Comparison of ENCODE assay signal across 9 mouse cellular contexts in genomic region chr13:43300366-43300765, GRCm38 (mm10). TPM values are rescaled to one million over a fixed set of nuclear protein-coding genes. Genes with fewer than 3 reads are reported as not detected.
DNase-seq lines count a peak whose midpoint lies in the region; ATAC-seq and TF ChIP-seq lines count a peak whose summit lies in the region.
"Had no signal": no experiment of that assay in that cellular context is flagged by ENCODE, and none has a peak within 500 bp of the region (broad histone marks: within the 10 kb centered on the region; RNA-seq: fewer than 3 reads in every experiment).

No protein-coding gene starts in this region.

- 21% methylated on average over 5 of the region's 5 CpGs for WGBS in embryonic facial prominence, embryonic 13.5 days
- 19% methylated on average over 5 of the region's 5 CpGs for WGBS in embryonic facial prominence, embryonic 10.5 days
- WGBS in midbrain, embryonic 16.5 days = 32% methylated on average over 5 of the region's 5 CpGs

- H3K27ac ChIP-seq in embryonic facial prominence, embryonic 13.5 days = no peak overlapping the region
- H3K27ac ChIP-seq in embryonic facial prominence, embryonic 10.5 days (replicated peaks) = no peak overlapping the region
- peak overlapping the region; percentile 98 for H3K27ac ChIP-seq in layer of hippocampus, adult 2 months
- no peak overlapping the region for H3K27ac ChIP-seq in cortical plate, adult 2 months (ENCODE audit: insufficient read depth, low read length)
- no peak overlapping the region for H3K27ac ChIP-seq in midbrain, embryonic 16.5 days (ENCODE audit: low read length)
- H3K27ac ChIP-seq: intestine, embryonic 15.5 days had no signal

- peaks cover 37% of the 10 kb centered on the region for H3K27me3 ChIP-seq in embryonic facial prominence, embryonic 13.5 days
- H3K27me3 ChIP-seq in embryonic facial prominence, embryonic 10.5 days (replicated peaks; ENCODE audit: low read depth, poor library complexity, severe bottlenecking) = peaks cover 83% of the 10 kb centered on the region
- no peaks in the 10 kb centered on the region for H3K27me3 ChIP-seq in midbrain, embryonic 16.5 days (ENCODE audit: control insufficient read depth, insufficient read depth, low read depth, low read length)

- H3K4me1 ChIP-seq in embryonic facial prominence, embryonic 13.5 days = peaks cover 48% of the 10 kb centered on the region
- H3K4me1 ChIP-seq in embryonic facial prominence, embryonic 10.5 days = peaks cover 38% of the 10 kb centered on the region
- H3K4me1 ChIP-seq in cortical plate, adult 2 months (ENCODE audit: control insufficient read depth, insufficient read depth, low read length) = peaks cover 11% of the 10 kb centered on the region
- H3K4me1 ChIP-seq in midbrain, embryonic 16.5 days (ENCODE audit: control insufficient read depth, insufficient read depth, low read length) = peaks cover 27% of the 10 kb centered on the region

- peak overlapping the region; percentile 97 for H3K4me2 ChIP-seq in embryonic facial prominence, embryonic 13.5 days
- peak overlapping the region; percentile 68 for H3K4me2 ChIP-seq in midbrain, embryonic 16.5 days (ENCODE audit: low read length)

- H3K36me3 ChIP-seq in embryonic facial prominence, embryonic 13.5 days = no peaks in the 10 kb centered on the region
- no peaks in the 10 kb centered on the region for H3K36me3 ChIP-seq in embryonic facial prominence, embryonic 10.5 days (replicated peaks)
- no peaks in the 10 kb centered on the region for H3K36me3 ChIP-seq in midbrain, embryonic 16.5 days (ENCODE audit: control insufficient read depth, insufficient read depth, low read length)
- H3K36me3 ChIP-seq: intestine, embryonic 15.5 days had no signal

- H3K4me3 ChIP-seq in embryonic facial prominence, embryonic 13.5 days = no peak overlapping the region
- H3K4me3 ChIP-seq in embryonic facial prominence, embryonic 10.5 days = no peak overlapping the region
- H3K4me3 ChIP-seq in layer of hippocampus, adult 2 months = peak overlapping the region; percentile 69
- peak overlapping the region; percentile 79 for H3K4me3 ChIP-seq in cortical plate, adult 2 months (ENCODE audit: insufficient read depth, low read length)
- H3K4me3 ChIP-seq in midbrain, embryonic 16.5 days (ENCODE audit: low read depth, low read length) = peak overlapping the region; percentile 86; the same call in 1 of the 2 replicates
- H3K4me3 ChIP-seq: intestine, embryonic 15.5 days had no signal

- H3K9ac ChIP-seq in embryonic facial prominence, embryonic 13.5 days = no peak overlapping the region
- H3K9ac ChIP-seq in midbrain, embryonic 16.5 days (ENCODE audit: low read depth, low read length) = no peak overlapping the region
- H3K9ac ChIP-seq: intestine, embryonic 15.5 days had no signal

- no peak for DNase-seq in embryonic facial prominence, embryonic 10.5 days (ENCODE audit: low spot score)
- no peak for DNase-seq in layer of hippocampus, adult 2 months (ENCODE audit: low spot score in 2 of 2)
- no peak for DNase-seq in layer of hippocampus, adult 9-11 months
- DNase-seq in gastrocnemius, postnatal 14 days = no peak
- no peak for DNase-seq in right cerebral cortex, postnatal 4 days

- intact Hi-C loops in gastrocnemius, postnatal 14 days (cut with DNase I; ENCODE audit: low total_unique reads) = no loop called here

- ATAC-seq in embryonic facial prominence, embryonic 13.5 days (ENCODE audit: insufficient number of reproducible peaks, insufficient read depth, low FRiP score, low TSS enrichment, low read depth) = no peak
- ATAC-seq in midbrain, embryonic 16.5 days = no peak
- ATAC-seq: intestine, embryonic 15.5 days had no signal

- H3K9me3 ChIP-seq in embryonic facial prominence, embryonic 13.5 days = no peaks in the 10 kb centered on the region
- H3K9me3 ChIP-seq in embryonic facial prominence, embryonic 10.5 days = no peaks in the 10 kb centered on the region
- no peaks in the 10 kb centered on the region for H3K9me3 ChIP-seq in midbrain, embryonic 16.5 days (replicated peaks; ENCODE audit: control insufficient read depth, low read length, poor library complexity, severe bottlenecking)
- H3K9me3 ChIP-seq: intestine, embryonic 15.5 days had no signal

- no peak for TF ChIP-seq CTCF in layer of hippocampus, adult 2 months (conservative IDR thresholded peaks at IDR 0.05)
- TF ChIP-seq CTCF in cortical plate, adult 2 months (IDR thresholded peaks at IDR 0.05; ENCODE audit: extremely low read depth, insufficient read depth, low read length) = no peak

- TF ChIP-seq POLR2A in cortical plate, adult 2 months (IDR thresholded peaks at IDR 0.05; ENCODE audit: extremely low read depth, insufficient read depth, low read length) = no peak

RNA-seq across cellular contexts. Expression of gene Gfod1, which starts 3.6 kb away (rescaled TPM):
- 0.74 and 1.0 TPM in 2 replicates for polyA plus RNA-seq in embryonic facial prominence, embryonic 13.5 days (2015; fragmentation: Nextera tagmentation; extraction: Ambion mirVana)
- polyA plus RNA-seq in embryonic facial prominence, embryonic 10.5 days (2016; fragmentation: Nextera tagmentation; extraction: Ambion mirVana) = 0.10 and 0.40 TPM in 2 replicates
- total RNA-seq in layer of hippocampus, adult 2 months (2021) = 10 to 100 TPM; 94.6 to 99.3 TPM
- 39.7 and 42.1 TPM in 2 replicates for polyA plus RNA-seq in cortical plate, adult 2 months (2012; rRNA removed)
- polyA plus RNA-seq in midbrain, embryonic 16.5 days (2015; fragmentation: Nextera tagmentation; extraction: Ambion mirVana) = 2.2 and 2.6 TPM in 2 replicates
- total RNA-seq in gastrocnemius, postnatal 14 days (2021) = 1 to 10 TPM; 5.2 to 5.3 TPM

Comparison
In these comparisons a context has a peak if more than half of its experiments do, and no peak if none do; other contexts are left out.
1. H3K4me3 ChIP-seq: peak in layer of hippocampus, adult 2 months (single experiment), cortical plate, adult 2 months (single experiment) and midbrain, embryonic 16.5 days (single experiment); none in embryonic facial prominence, embryonic 13.5 days (single experiment) and embryonic facial prominence, embryonic 10.5 days (single experiment).
2. RNA of gene Gfod1, which starts 3.6 kb away (polyA plus RNA-seq): 39.7 to 42.1 TPM in cortical plate, adult 2 months; 2.2 to 2.6 TPM in midbrain, embryonic 16.5 days, 0.74 to 1.0 TPM in embryonic facial prominence, embryonic 13.5 days and 0.10 to 0.40 TPM in embryonic facial prominence, embryonic 10.5 days; every median in the first group is over 10 times any median in the second.